Mouse (Mus musculus) midbrain, embryonic 12.5 days (tissue): ENCODE measurements around the gene Pcid2. TPM values are rescaled to one million over a fixed set of nuclear protein-coding genes. Genes with fewer than 3 reads are reported as not detected.

Experiments used
- ATAC-seq: fragments of 200-750 bp; cut with Nextera tagmentation; 2 replicates; pipeline ENCODE4 v1.8.0; 2017; ENCODE audit warnings: low read depth, moderate TSS enrichment, moderate library complexity; ENCODE audit not compliant: low FRiP score
- H3K27ac ChIP-seq: fragments of 300-500 bp; sonication (generic); replicated peaks from 2 replicates; pipeline ENCODE4 v1.5.1; 2016; ENCODE audit warnings: mild to moderate bottlenecking
- H3K27me3 ChIP-seq: fragments of 300-500 bp; sonication (generic); 2 replicates; pipeline ENCODE4 v1.6.1; 2016; ENCODE audit warnings: mild to moderate bottlenecking
- H3K36me3 ChIP-seq: fragments of 300-500 bp; sonication (generic); 2 replicates; pipeline ENCODE4 v1.6.1; 2016
- H3K4me1 ChIP-seq: fragments of 300-500 bp; sonication (generic); 2 replicates; pipeline ENCODE4 v1.6.1; 2016
- H3K4me2 ChIP-seq: fragments of 300-500 bp; sonication (generic); replicated peaks from 2 replicates; pipeline ENCODE4 v1.6.1; 2016; ENCODE audit warnings: mild to moderate bottlenecking, moderate library complexity
- H3K4me3 ChIP-seq: fragments of 300-500 bp; sonication (generic); 2 replicates; pipeline ENCODE4 v1.5.1; 2016; ENCODE audit warnings: mild to moderate bottlenecking
- H3K9ac ChIP-seq: fragments of 300-500 bp; sonication (generic); replicated peaks from 2 replicates; pipeline ENCODE4 v1.6.1; 2016; ENCODE audit warnings: mild to moderate bottlenecking, moderate library complexity
- H3K9me3 ChIP-seq: fragments of 300-500 bp; sonication (generic); 2 replicates; pipeline ENCODE4 v1.6.1; 2016; ENCODE audit warnings: mild to moderate bottlenecking
- WGBS: fragments of 180-500 bp; shearing (Covaris S2); methylation state at CpG from one replicate; pipeline ENCODE4 v1.1.7; 2016; 5-methylcytosine and 5-hydroxymethylcytosine counted together
- polyA plus RNA-seq: library from polyadenylated mRNA; unstranded; fragments of >200 nt; fragmentation: Nextera tagmentation; extraction: Ambion mirVana; gene quantifications from 2 replicates; pipeline ENCODE4 v1.2.1, GENCODE M21; 2016

Pcid2 gene
- polyA plus RNA-seq, 1 experiment from 2014 or later: 62.3 TPM

- 95% methylated on average over 11 of the region's 11 CpGs for WGBS
- H3K27me3 ChIP-seq: no peaks in the 10 kb centered on the region
- H3K4me2 ChIP-seq: no peak overlapping the region
- ATAC-seq: no peak
- peaks cover 58% of the 10 kb centered on the region for H3K36me3 ChIP-seq
- H3K9me3 ChIP-seq: no peaks in the 10 kb centered on the region
- no peaks in the 10 kb centered on the region for H3K4me1 ChIP-seq
- H3K9ac ChIP-seq: no peak overlapping the region
- H3K4me3 ChIP-seq: no peak overlapping the region
- H3K27ac ChIP-seq: no peak overlapping the region
Measured at GRCm38 (mm10) chr8:13073255-13073654, 32.0 kb downstream of the Pcid2 start.

DNA sequence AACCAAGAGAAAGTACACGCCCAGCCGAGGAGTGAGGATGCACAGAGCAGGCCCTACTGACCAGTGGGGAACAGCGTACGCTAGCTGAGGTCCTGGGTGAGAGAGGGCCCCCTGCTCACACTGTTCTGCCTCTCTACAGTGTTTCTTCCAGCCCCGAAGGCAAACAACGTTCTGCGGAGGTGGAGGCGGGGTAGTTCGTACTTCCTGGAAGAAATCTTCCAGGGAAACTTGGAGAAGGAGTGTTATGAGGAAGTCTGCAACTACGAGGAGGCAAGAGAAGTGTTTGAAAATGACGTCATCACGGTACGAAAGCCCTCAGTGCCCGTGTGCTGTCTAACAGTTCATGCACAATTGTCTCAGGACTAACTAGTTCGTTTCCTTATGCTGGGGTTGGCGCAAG lies 42.1 kb downstream of the Pcid2 start:
- H3K27ac ChIP-seq: no peak overlapping the region
- H3K4me2 ChIP-seq: no peak overlapping the region
- H3K9ac ChIP-seq: no peak overlapping the region
- H3K9me3 ChIP-seq: no peaks in the 10 kb centered on the region
- no peak for ATAC-seq
- H3K4me3 ChIP-seq: no peak overlapping the region
- H3K27me3 ChIP-seq: no peaks in the 10 kb centered on the region
- 82% methylated on average over 16 of the region's 16 CpGs for WGBS
- no peaks in the 10 kb centered on the region for H3K36me3 ChIP-seq
- H3K4me1 ChIP-seq: no peaks in the 10 kb centered on the region

DNA sequence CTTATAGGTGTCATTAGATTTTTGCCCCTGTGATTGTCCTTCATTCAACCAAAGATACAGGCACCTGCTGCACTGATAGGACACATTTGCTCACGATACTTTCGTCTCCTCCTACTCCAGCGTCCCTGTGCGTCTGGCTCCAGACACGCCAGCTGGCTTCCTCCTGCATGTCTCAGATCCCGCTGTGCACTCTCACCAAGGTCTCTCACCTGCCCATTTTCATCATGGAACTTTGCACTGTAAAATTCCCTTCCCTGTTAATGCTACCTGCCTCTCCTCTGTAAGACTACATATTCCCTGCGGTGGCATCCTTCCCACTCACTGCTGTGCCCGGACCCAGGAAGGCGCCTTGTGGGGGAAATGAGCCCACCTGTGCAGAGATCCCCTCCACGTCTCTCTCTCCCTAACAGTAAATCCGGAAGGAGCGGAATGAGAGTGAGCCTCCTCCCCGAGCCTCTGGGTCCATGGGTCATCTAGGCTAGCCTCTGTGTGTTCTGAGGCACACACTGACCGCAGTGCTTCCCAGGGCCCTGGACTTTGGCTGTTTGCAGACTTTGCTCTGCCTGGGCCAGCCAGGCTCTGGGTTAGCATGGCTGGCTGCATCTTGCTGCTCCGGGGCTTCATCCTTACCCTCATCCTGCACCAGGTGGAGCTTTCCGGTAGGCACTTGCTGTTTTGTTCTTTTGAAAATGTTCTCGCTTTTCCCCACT lies 44.7 kb downstream of the Pcid2 start, which contains the start of gene Proz:
Gene Proz, plus strand, starts transcription at position 474 of the 710 bp plus-strand sequence.
- no peaks in the 10 kb centered on the region for H3K36me3 ChIP-seq
- H3K27me3 ChIP-seq: no peaks in the 10 kb centered on the region
- no peak within 1 kb of the TSS for H3K27ac ChIP-seq
- H3K4me2 ChIP-seq: no peak within 1 kb of the TSS
- 80% methylated on average over 17 of the region's 17 CpGs for WGBS
- ATAC-seq: no peak
- H3K9ac ChIP-seq: no peak within 1 kb of the TSS
- no peak within 1 kb of the TSS for H3K4me3 ChIP-seq
- H3K4me1 ChIP-seq: no peaks in the 10 kb centered on the region
- no peaks in the 10 kb centered on the region for H3K9me3 ChIP-seq

DNA sequence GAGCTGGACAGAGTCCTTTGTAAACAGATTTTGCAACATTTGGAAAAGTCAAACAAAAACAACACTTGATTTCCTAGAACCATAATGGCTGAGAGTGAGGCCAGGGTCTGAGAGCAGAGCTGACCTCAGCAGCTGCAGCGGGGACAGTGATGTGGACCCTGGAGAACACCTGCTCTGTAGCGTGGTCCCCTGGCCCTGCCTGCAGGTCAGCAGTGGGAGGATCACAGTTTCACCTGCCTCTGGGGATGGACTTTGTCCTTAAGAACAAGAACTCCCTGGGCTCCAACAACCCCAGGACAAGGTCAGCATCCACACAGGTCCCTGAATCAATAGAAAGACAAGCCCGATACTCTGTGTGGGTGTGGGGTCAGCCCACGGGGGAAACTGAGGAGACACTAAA lies 47.9 kb downstream of the Pcid2 start:
- no peak for ATAC-seq
- H3K36me3 ChIP-seq: no peaks in the 10 kb centered on the region
- no peak overlapping the region for H3K4me3 ChIP-seq
- no peaks in the 10 kb centered on the region for H3K4me1 ChIP-seq
- H3K9ac ChIP-seq: no peak overlapping the region
- H3K27me3 ChIP-seq: no peaks in the 10 kb centered on the region
- no peak overlapping the region for H3K4me2 ChIP-seq
- no peaks in the 10 kb centered on the region for H3K9me3 ChIP-seq
- H3K27ac ChIP-seq: no peak overlapping the region
- WGBS: 81% methylated on average over 4 of the region's 4 CpGs

- Histone ChIP-seq H3K36me3 (no peaks in the 10 kb centered on the region), H3K4me3 (no peak overlapping the region), H3K27me3 (0 out of 2 replicates have a peak, but pooled peaks cover 8% of the 10 kb centered on the region), H3K27ac (no peak overlapping the region), H3K4me2 (no peak overlapping the region), H3K9ac (no peak overlapping the region), H3K4me1 (no peaks in the 10 kb centered on the region), H3K9me3 (no peaks in the 10 kb centered on the region)
- no peak for ATAC-seq
- WGBS: 76% methylated on average over 10 of the region's 10 CpGs
Measured at GRCm38 (mm10) chr8:13050550-13050949, 54.7 kb downstream of the Pcid2 start.

DNA sequence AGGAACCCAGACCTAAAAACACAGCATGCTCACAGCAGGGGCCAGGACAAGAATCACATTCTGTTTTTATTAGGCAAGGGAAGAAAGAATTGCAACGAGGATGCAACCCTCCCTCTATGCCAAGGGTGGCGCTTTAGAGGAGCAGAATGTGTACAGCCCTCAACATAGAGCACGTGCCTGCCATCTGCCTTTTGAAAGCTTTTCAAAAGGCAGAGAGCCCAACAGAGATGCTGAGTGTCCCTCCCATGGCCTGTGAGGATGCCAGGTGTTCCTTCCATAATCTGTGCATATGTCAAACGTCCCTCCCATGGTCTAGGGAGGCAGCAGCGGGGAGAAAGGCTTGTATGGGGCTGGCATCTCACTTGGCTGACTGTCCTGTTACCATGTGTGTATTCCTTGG lies 57.6 kb downstream of the Pcid2 start:
- WGBS: 64% methylated on average over 5 of the region's 5 CpGs
- ATAC-seq: no peak

DNA sequence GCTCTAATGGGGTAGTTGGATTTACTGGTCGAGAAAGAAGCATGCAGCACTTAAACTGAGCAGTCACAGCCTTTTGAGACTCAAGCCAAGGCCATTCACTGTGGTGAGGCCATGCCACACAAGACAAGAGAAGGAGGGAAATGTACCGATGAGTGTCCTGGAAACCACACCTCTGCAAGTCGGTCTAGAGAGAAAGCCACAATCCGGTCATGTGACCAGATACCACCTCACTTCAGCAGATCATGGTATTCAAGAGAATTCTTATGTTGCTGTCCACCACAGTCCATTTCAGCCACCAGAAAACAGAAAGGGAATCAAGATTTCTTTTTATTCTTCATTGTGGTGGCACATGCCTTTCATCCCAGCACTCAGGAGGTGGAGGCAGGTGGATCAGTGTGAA lies 63.8 kb downstream of the Pcid2 start:
- 88% methylated on average over 4 of the region's 4 CpGs for WGBS
- ATAC-seq: no peak

More for the DNA sequence above, 57.6 kb downstream of the Pcid2 start:
- H3K4me1 ChIP-seq: no peaks in the 10 kb centered on the region
- no peaks in the 10 kb centered on the region for H3K9me3 ChIP-seq
- H3K4me3 ChIP-seq: no peak overlapping the region
- H3K36me3 ChIP-seq: no peaks in the 10 kb centered on the region
- H3K9ac ChIP-seq: no peak overlapping the region
- no peak overlapping the region for H3K27ac ChIP-seq
- no peak overlapping the region for H3K4me2 ChIP-seq
- H3K27me3 ChIP-seq: 0 out of 2 replicates have a peak, but pooled peaks cover 8% of the 10 kb centered on the region

GRCm38 (mm10) chr8:13039054-13039453 lies 66.2 kb downstream of the Pcid2 start:
- 73% methylated on average over 6 of the region's 6 CpGs for WGBS
- Histone ChIP-seq H3K9me3 (no peaks in the 10 kb centered on the region), H3K9ac (no peak overlapping the region), H3K36me3 (no peaks in the 10 kb centered on the region), H3K27ac (no peak overlapping the region), H3K4me3 (no peak overlapping the region), H3K4me2 (no peak overlapping the region), H3K4me1 (no peaks in the 10 kb centered on the region), H3K27me3 (0 out of 2 replicates have a peak, but pooled peaks cover 15% of the 10 kb centered on the region)
- ATAC-seq: no peak

More for the DNA sequence above, 63.8 kb downstream of the Pcid2 start:
- Histone ChIP-seq H3K9me3 (no peaks in the 10 kb centered on the region), H3K9ac (no peak overlapping the region), H3K27me3 (0 out of 2 replicates have a peak, but pooled peaks cover 11% of the 10 kb centered on the region), H3K4me1 (no peaks in the 10 kb centered on the region), H3K36me3 (no peaks in the 10 kb centered on the region), H3K4me2 (no peak overlapping the region), H3K4me3 (no peak overlapping the region), H3K27ac (no peak overlapping the region)

- Histone ChIP-seq H3K4me2 (no peak overlapping the region), H3K27ac (no peak overlapping the region), H3K9me3 (no peaks in the 10 kb centered on the region), H3K4me3 (no peak overlapping the region), H3K9ac (no peak overlapping the region), H3K36me3 (no peaks in the 10 kb centered on the region), H3K27me3 (0 out of 2 replicates have a peak, but pooled peaks cover 15% of the 10 kb centered on the region), H3K4me1 (no peaks in the 10 kb centered on the region)
- 32% methylated on average over 5 of the region's 5 CpGs for WGBS
- no peak for ATAC-seq
Measured at GRCm38 (mm10) chr8:13037569-13037968, 67.7 kb downstream of the Pcid2 start.

- Histone ChIP-seq H3K27me3 (0 out of 2 replicates have a peak, but pooled peaks cover 15% of the 10 kb centered on the region), H3K9ac (no peak within 1 kb of the TSS), H3K4me3 (no peak within 1 kb of the TSS), H3K4me1 (no peaks in the 10 kb centered on the region), H3K4me2 (no peak within 1 kb of the TSS), H3K36me3 (no peaks in the 10 kb centered on the region), H3K27ac (no peak within 1 kb of the TSS), H3K9me3 (no peaks in the 10 kb centered on the region)
- 84% methylated on average over 7 of the region's 7 CpGs for WGBS
- no peak for ATAC-seq
Measured at GRCm38 (mm10) chr8:13037015-13037414, 68.2 kb downstream of the Pcid2 start, which contains the start of gene F10. F10 (plus strand) TSS chr8:13037308.

DNA sequence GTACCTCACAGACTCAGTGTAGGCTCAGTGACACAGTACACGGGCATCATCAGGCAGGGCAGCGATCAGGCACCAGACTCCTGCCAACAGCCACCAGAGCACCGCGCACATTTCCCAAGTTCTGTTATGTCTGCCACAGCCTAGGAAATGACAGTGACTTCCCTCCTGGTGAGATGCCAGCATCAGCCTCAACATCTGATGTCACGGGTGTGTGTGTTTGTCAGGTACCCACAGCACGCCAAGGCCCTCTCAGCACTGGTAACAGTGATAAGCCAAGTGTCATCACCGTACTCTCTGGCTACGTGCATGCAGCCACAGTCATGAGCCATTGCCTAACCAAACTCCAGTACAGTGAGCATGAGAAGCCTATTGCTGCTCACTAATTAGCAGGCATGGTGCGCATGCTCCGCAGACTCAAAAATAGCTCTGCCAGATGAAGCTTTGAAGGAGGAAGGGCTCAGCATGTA lies 68.9 kb downstream of the Pcid2 start:
- Histone ChIP-seq H3K9me3 (no peaks in the 10 kb centered on the region), H3K27ac (no peak overlapping the region), H3K4me1 (no peaks in the 10 kb centered on the region), H3K27me3 (0 out of 2 replicates have a peak, but pooled peaks cover 12% of the 10 kb centered on the region), H3K36me3 (no peaks in the 10 kb centered on the region), H3K4me2 (no peak overlapping the region), H3K9ac (no peak overlapping the region), H3K4me3 (no peak overlapping the region)
- WGBS: 94% methylated on average over 10 of the region's 10 CpGs
- ATAC-seq: no peak

DNA sequence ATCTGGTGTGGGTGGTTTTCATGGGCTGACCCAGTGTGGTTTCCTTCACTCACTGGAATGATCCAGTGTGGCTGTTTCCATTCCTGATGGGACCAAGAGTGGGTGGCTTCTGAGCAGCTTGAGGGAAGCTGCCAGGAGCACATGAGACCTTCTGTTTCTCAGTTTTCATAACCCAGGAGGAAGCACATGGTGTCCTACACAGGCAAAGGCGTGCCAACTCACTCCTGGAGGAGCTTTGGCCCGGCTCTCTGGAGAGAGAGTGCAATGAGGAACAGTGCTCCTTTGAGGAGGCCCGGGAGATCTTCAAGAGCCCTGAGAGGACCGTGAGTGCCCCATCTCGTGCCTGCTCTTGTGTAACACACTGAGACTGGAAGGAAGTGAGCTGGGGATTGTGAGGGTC lies 76.8 kb downstream of the Pcid2 start:
- 70% methylated on average over 5 of the region's 5 CpGs for WGBS
- ATAC-seq: no peak
- no peak overlapping the region for H3K4me2 ChIP-seq

More for the DNA sequence above, 76.8 kb downstream of the Pcid2 start:
- no peaks in the 10 kb centered on the region for H3K9me3 ChIP-seq
- no peaks in the 10 kb centered on the region for H3K27me3 ChIP-seq
- no peak overlapping the region for H3K27ac ChIP-seq
- no peak overlapping the region for H3K9ac ChIP-seq
- H3K36me3 ChIP-seq: no peaks in the 10 kb centered on the region
- no peaks in the 10 kb centered on the region for H3K4me1 ChIP-seq
- no peak overlapping the region for H3K4me3 ChIP-seq
